Mouse (Mus musculus): Measurements from ENCODE around the gene Ccdc6.

Gene Ccdc6

DNA sequence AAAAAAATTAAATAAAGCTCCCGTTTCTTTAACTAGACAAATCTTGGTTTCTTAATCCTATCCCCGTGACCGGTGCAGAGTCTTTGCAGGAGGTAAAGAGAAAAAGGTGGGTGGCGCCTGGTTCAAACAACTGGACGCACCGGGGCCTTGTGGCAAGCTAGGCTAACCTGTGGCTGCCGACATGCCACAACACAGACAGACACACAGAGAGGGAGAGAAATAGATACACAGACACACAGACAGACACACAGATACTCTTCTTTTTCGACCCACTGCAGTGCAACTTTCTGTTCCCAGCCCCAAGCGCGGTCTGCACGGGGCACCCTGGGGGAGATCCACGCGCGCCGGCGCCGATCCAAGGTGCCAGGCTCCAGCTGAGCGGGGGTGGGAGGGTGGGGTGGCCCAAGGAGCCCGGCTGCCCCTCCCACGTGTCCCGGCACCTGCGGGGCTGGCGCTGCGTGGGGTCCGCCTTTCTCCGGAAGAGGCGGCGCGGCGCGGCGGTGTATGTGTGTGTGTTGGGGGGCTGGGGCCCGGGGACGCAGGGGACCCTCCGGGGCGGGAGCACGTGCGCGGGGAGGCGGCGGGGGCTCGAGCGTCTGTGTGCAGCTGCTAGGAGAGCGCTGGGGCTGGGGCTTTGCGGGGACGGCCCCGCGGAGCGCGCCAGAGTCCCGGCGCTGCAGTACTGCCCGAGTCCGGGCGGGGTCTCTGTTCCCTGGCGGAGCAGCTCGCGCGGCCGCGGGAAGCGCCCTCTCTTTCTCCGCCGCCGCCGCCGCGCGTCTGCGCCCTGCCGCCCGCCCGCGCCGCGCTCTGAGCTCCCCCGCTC is at the start of gene Ccdc6:
Gene Ccdc6, plus strand, starts transcription at position 756 of the 823 bp plus-strand sequence.
- peak; percentile 63 for DNase-seq (ENCODE audit: low spot score)

DNA sequence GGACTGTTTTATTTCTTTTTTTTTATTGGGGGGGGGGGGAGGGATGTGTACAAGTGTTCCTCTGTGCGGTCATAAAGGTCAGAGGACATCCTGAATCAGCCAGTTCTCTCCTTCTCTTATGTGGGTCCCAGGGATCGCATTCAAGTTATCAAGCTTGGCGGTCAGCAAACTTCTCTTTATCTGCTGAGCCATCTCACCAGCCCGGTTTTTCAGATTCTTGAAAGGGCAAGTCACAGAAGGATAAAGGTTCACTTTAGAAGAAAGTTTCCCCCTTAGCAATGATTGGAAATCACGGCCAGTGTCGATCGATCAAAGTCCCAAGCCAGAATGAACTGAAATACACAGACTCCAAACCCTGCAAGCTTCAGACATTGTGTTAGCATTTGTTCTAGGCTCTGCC is 47.1 kb upstream of the Ccdc6 start:
- DNase-seq (ENCODE audit: low spot score), result no peak

DNA sequence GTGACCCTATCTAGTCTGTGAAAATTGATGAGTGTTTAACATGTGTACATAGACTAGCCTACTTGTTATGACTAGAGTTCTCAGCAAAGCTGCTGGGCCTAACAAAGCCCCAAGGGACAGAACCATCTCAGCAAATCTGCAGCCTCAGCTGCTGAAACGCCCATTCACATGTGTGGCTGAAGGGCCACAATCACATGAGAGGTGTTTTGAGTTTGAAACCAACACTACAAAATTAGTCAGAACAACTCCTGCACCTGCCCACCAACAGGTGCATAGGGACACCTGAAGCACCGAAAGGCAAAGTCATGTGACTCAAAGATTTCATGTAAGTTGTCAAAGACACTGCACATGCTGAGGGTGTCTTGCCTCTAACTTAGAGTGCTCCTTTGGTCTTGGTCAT is 41.6 kb upstream of the Ccdc6 start:
- no peak for DNase-seq (ENCODE audit: low spot score)

DNA sequence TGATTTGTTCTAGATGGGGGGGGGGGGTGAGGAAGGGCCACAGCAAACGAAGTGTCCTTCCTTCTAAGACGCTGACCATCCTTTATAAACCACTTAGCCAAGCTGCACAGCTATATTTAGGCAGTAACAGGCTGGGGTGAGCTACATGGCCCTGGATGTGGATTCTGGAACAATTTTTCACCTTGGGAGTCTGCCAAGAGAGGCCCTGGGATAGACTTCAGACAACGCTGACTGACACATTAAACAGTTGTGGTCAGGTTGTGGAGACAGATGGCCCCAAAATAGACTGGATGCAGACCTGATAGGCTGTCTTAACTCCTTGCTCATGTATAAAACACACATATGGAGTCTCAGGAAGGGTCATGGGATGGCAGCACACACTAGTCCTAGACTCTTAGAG is 39.9 kb upstream of the Ccdc6 start:
- no peak for DNase-seq (ENCODE audit: low spot score)

DNA sequence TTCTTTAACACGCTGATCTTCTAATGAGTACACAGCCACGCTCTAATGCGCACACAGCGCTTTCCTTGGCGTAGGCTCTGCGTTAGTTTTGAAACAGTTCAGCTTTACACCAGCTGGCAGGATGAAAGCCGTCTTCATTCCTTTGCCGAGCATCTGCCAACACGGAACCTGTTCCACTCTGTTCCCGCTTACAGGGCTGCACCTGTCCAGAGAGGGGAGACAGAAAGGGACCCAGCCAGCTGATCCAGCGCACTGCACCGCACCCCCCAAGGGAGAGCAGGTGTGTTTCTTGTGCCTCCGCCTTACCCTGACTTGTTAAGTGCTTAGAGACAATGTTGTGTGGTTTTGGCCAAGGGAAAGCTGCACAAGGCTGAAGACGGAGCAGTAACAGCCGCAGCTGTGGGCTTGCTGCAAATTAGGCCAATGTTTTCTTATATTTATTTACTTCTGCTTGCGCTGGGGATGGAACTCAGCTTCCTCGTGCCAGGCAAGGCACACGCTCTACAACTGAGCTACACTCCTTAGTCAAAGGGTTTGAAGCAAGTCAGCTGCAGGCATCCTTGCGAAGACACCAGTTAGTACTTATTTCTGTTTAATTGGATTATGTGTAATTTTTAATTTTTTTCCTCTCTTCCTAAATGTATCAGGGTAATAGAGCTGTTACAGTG is 36.8 kb upstream of the Ccdc6 start:
- DNase-seq (ENCODE audit: low spot score), result no peak

DNA sequence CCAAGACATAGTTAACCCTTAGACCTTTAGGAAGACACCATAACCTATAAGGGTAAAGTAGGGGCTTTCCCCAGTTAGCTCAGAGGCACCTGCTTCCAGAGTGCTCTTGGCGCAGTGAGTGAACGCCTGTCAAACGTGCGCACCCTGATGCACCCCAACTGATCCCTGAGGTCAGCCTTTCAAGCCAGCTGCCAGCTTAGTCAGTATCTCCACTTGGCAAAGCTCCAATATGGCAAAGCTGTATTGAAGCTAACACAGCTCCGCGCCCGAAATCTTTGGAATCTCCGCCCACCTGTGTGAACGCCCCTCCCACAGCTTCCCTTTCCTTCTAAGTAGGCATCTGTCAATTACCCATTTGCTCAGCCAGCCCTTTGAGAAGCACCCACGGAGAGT is 36.2 kb upstream of the Ccdc6 start:
- no peak for DNase-seq (ENCODE audit: low spot score)

DNA sequence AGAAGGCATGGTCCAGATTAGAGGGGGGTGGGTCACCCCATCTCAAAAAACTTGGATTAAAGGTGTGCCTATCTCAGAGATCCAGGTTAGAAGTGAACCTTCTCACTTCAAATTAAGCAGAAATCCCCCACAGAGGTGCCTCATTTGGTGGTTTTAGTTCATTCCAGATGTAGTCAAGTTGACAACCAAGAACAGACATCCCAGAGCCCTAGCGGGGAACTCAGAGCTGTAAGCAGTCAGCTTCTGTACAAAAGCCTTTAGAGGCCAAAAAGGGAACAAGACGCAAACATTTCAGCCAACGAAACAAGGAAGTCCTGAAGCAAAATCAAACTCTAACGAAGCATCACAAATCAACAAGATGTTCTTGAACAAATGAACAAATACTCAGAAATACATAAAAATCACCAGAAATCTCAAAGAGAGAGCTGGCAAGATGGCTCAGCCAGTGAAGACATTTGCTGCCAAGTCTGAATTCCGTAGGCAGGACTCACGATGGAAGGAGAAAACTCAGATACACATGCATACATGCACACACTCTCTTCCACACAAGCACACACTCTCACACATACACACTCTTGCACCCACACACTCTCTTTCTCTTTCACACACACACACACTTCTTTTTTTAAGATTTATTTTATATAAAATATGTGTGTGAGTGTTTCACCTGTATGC is 32.9 kb upstream of the Ccdc6 start:
- DNase-seq (ENCODE audit: low spot score), result no peak

DNA sequence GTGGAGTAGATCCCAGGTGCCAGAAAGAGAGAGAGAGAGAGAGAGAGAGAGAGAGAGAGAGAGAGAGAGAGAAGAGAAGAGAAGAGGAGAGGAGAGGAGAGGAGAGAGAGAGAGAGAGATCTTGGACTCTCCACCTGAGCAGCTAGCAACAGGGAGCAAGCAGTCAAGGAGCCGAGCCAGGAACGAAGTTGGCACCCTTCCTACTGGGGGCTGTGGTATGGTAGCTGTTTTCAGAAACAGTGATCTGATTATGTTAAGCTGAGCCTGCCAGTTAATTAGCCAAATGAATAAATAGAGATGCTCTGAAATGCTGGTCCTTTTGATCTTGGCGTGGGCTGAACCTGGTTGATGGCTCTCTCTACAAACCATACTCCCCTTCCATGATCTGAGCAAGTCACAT is 31.7 kb upstream of the Ccdc6 start:
- DNase-seq (ENCODE audit: low spot score), result no peak

DNA sequence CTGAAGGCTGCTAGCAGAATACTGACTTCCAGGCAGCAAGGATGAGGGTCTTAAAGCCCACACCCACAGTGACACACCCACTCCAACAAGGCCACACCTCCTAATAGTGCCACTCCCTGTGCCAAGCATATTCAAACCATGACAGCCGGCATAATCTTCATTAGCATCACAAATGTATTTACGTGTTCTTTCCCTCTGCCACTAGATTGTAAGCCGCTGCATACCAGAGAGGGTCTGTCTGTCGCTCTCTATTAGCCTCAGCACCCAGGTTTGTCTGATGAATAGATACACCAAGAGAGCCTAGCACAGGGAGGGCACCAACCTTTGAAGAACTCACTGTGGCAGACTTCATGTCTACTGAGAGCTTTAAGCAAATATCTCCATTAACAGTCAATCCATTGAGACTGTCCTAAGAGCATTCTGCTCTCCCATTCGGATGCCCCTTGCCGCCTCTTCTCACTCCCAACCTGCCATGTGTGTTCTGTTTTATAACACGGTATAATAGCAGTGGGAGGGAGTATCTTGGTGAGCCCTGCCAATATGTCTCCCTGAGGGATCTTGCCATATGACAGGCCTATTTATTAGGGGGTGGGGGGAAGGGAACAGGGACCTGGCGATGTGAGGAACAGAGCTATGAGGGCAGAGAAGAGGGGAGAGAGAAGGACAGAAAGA is 30.3 kb upstream of the Ccdc6 start:
- no peak for DNase-seq (ENCODE audit: low spot score)

DNA sequence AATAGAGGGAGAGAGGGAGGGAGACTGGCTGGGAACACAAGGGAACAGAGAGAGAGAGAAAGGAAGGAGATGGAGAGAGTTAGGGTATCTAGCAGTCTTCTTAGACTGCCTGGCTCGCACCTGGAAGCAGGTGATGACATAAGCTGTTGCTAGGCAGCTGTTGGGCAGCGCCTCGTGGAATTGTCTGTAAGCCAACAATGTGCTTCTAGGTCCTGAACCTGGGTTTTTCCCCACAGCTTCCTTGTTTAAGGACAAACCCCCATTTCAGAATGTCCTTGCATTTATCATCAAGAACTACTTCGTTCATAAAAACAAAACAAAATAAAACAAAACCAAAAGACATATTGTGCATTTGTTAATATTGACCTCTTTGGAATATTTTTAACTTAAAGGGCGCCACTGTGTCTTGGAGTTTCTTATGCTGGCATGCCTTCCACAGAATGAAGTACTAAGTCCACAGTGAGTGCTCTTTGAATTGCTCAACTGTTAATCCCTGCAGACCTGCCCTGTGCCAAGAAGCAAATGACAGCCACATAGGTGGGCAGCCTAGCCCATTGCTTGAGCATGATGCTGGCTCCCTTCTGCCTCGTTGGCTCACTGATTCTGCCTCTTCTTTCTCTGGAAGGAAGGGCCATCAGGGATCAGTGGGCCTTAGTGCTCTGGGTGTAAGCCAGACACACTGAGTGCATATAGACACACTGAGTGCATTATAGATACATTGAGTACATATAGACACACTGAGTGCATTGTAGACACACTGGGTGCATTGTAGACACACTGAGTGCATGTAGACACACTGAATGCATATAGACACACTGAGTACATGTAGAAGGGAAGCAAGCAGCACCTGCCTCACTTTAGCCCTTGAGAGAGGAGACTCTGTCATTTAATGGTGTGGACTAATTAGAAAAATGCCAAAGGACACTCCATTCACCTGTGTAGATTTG is 29.5 kb upstream of the Ccdc6 start:
- DNase-seq (ENCODE audit: low spot score), result no peak

DNA sequence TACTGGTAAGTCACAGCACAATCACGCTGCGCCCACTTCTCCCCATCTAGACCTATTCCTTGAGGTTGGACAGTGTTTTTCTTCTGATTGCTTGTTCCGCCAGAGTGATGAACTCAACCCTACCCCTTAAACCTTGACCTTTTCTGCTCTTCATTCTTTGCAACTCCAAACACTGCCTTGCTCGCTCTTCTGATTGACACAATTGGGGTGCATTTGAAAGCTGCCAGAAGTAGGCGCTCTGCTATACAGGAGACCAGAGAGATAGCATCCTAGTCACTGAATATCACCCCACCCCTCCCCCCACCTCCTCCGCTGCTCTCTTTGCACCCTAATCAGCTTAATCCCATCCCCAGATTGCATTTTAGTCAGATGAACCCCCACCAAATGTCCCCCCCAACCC is 27.6 kb upstream of the Ccdc6 start:
- DNase-seq (ENCODE audit: low spot score), result no peak

DNA sequence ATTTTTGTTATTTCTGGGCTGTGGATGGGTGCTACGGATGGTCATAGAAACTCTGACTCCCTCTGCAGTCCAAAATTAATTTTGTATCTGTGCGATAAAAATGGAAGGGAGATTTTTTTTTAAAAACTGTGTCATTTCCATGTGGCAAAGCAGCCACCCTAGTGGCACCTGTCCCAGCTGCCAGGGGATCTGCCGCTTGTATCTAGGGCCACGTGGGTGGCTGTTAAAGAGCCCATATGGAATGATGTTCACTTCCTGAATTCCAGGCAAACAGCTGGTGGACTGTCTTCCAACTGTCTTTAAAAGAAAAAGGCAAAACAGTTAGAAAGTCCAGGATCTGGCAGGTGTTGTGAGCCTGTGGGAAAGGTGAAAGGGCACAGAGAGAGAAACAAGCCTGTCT is 25.6 kb upstream of the Ccdc6 start:
- DNase-seq (ENCODE audit: low spot score), result no peak

DNA sequence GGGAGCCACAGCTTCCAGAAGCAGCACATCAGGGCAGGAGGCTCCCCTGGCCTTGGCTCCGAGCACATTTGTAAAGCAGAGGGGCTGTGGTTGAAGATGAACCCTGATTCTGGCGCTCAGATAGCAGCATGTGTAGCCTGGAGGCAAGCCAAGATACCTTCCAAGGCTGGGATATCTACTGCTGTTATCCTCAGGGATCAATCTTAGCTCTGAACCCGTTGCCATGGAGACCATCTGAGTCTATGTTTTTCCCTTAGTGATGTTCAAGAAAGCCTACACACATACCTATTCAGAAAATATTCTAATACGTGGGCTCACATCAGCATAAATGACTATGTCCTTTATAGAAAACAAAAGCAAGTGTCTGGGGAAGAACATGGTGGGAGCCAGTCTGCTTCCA is 19.5 kb upstream of the Ccdc6 start:
- DNase-seq (ENCODE audit: low spot score), result no peak

DNA sequence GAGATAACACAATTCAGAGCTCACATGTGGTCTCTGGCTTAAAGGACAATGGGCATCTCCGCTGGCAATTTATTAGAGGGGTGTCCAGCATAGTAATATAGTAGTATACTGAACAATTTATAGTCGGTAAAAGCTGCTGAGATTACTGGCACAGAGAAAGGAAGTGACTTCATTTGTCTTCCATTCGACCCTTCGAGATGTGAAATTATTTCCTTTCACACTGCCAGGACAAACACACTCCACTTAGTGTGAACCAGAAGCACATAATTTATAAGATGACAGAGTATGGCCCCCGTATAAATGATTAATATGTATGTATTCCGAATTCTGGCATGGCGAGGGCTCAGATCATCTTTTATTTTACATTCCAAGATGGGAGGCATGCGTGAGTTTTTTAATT is 16.0 kb upstream of the Ccdc6 start:
- DNase-seq (ENCODE audit: low spot score), result no peak

DNA sequence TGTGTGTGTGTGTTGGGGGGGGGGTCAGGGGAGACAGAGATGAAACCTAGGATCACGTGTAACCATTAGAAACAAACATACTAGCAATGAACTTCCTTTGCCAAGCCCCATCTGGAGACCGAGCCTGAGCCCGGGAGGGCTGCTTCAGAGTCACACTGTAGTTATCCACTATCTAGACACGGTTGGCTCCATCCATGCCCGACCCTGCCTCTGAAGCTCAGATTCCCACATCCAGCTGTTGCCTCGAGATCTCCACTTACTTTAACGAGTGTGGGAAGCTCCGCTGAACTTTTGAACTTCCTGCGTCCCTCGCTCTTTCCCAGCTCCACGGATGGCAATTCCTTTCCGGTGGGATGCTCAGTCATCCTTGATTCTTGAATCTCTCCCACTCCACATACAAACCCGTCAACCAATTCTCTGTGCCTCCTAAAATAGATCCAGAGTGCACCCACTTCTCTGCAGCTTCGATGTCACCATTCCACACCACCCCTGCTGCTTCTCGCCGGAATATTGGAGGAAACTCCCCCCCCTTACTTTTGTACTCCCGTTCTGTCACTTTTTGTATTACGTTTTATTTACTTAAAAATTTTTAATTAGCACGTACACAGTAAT is 15.3 kb upstream of the Ccdc6 start:
- no peak for DNase-seq (ENCODE audit: low spot score)

DNA sequence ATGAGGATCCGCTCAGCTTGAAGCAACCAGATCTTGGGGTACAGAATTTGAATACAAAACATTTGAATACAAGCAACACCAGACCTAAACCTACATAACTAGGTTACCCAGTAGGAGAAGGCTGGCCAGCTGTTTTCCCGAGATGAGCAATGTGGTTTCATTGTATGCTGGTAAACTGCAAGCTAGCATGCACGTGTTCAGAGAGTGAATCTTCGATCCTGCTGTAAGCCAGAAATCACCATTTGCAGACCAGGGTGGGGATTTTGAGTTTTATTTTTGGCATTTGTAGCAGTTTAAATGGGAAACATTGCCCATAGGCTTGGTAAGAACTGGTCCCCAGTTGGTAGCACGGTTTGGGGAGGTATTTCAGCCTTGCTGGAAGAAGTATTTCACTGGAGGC is 13.7 kb upstream of the Ccdc6 start:
- DNase-seq (ENCODE audit: low spot score), result no peak

DNA sequence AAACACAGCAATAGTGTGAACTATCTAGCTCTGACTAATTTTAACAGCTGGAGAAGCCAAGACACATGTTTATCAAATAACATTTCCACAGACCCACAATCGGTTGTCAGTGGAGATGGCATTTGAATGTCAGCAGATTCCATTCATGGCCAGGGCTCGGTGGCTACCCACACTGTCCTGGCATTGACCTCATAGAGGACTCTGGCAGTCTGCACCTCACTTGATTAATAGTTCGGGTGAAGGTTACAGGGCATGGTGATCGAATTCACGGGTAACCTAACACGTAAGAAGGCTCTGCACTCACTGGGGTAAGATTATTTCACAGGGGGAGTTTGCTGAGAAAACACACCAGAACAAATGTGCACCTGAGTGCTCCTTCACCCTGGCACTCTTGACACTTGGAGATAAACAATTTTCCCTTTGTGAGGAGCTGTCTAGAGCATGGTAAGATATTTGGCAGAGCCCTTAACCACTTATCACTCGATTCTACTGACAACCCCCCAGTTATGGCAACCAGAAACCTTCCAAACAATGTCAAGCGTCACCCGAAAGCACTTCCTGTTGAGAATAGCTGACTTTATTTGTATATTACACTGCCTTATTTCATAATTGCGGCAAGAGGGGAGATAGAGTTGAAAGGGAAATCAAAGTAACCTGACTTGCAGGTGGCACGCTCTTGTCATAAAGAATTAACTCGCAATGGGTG is 11.5 kb upstream of the Ccdc6 start:
- DNase-seq (ENCODE audit: low spot score), result no peak

DNA sequence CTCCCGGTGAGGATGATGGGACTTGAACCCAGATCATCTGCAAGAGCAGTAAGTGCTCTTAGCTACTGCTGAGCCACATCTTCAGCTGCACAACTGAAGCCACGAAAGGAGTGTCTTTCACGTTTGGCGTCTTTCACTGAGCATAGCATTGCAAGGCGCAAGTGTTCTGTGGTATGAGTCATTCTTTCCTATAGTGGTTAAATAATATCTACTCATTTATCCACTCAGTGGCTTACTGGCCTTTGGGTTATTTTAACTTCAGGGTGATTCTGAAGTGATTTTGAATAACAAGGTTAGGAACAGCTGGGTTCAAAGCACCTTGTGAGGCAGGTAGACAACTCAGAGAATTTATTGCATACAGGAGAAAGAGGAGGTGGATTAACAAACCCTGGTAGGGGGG is 8.1 kb upstream of the Ccdc6 start:
- no peak for DNase-seq (ENCODE audit: low spot score)

DNA sequence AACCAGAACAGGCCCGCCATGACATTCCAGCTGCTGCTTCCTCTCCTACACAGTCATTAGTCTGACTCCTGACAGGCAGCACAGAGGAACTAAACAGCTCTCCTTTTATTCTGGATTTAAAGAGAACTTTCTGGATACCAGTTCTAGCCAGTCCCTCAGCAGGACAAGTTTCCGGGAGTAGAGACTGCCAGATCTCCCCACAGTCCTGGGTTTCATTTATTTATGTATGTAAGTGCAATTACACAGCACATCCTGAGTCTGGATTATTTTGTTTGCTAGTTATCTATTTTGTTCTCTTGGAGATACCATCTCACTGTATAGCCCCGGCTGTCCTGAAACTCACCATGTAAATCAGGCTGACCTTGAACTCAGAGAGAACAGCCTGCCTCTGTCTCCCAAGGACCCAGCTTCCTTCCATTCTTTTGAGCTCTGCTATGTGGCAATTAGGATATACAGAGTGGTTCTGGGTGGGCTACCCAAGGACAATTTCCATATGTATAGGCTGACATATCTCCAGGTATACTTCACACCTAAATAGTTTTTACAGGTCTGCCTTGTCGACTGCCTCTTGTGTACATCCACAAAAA is 5.0 kb upstream of the Ccdc6 start:
- DNase-seq (ENCODE audit: low spot score), result no peak

DNA sequence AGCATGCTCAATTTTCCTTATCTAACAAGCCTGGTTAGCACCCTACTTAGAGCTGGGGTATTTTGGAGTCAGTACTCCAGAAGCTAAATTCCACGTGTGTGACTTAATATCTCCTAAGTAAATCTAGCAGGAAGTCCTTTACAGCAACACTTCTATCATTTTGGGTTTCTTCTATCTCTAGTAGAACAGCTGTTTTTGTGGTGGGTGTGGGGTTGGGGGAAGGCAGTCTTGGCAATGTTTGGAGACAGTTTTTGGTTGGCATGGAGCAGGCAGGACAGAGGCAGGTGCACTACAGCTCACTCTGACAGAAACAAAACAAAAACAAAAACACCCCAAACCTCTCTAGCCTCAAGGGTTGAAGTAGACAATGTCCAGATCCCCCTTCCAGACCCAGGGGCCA is 3.1 kb upstream of the Ccdc6 start:
- no peak for DNase-seq (ENCODE audit: low spot score)
